Mouse (Mus musculus): ENCODE measurements around the gene Tns2.
A peak's percentile ranks its signal among the peaks of the same experiment; 100 is the strongest.
"Not testable (repeated sequence)": the region's sequence is repeated elsewhere in the genome, so short reads cannot be mapped to it uniquely, and the experiment has no call there.

Tns2 gene

GRCm38 (mm10) chr15:102142914-102143912 lies 43.0 kb downstream of the Tns2 start:
- DNase-seq (ENCODE audit: low spot score) = no peak

DNA sequence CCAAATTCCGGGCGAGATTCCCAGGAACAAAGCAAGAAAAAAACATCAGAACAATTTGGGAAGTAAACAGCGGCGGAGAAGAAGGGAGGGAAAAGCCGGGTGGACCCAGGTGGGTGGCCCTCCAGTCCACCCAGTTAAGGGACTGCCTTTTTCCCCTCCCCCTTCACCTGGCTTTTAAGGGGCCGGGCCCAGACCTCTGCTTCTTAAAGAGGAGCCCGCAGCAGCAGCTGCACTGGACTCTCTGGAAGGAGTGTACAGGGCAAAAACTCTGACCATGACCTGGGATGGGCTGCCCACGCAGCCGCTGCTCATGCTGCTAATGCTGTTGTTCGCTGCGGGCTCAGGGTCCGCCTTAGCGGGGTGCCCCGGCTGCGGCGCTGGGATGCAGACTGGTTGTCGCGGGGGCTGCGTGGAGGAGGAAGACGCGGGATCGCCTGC lies 44.1 kb downstream of the Tns2 start, which contains the start of gene Igfbp6:
Gene Igfbp6 (plus strand): TSS at position 89 of the 438 bp plus-strand sequence.
- DNase-seq (ENCODE audit: low spot score) = no peak

- DNase-seq (ENCODE audit: low spot score) = no peak
These were observed 44.5 kb downstream of the Tns2 start for GRCm38 (mm10) chr15:102144726-102145125.

DNA sequence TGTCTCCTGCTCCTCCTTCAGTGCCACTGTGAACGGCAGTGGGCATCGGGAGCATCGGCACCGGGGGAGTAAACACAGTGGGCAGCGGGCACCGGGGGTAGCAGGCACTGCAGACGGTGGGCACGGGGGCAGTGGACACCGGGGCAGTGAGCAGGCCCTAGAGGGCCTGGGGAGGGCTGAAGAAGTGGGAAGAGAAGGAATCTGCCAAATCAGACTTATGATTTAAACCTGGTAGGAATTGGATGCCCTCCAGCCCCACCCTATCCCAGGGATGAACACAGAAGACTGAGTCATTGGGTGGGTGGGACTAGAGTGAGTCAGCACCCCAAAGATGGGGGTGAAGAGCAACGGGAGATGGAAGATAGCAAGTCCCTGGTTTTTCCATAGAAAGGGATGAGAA lies 45.1 kb downstream of the Tns2 start:
- no peak for DNase-seq (ENCODE audit: low spot score)

DNA sequence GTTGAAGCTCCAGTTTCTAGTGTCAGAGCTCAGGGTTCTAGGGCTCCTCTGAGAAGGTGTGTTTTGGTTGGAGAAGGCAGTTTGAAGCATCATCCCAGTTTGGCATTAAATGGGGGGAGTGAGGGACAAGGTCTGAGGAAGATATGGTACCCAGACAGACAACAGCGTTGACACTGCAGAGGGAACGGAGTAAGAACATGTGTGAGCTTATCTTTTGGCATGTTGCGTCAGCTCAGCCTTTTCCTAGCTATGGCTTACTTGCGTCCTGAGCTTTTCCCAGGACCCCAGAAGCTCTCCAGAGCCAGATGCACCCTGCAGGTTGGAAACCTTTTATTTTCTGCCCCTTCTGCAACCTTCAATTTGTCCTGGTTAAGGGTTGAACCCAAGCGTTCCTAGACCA lies 45.9 kb downstream of the Tns2 start:
- DNase-seq (ENCODE audit: low spot score) = no peak

DNA sequence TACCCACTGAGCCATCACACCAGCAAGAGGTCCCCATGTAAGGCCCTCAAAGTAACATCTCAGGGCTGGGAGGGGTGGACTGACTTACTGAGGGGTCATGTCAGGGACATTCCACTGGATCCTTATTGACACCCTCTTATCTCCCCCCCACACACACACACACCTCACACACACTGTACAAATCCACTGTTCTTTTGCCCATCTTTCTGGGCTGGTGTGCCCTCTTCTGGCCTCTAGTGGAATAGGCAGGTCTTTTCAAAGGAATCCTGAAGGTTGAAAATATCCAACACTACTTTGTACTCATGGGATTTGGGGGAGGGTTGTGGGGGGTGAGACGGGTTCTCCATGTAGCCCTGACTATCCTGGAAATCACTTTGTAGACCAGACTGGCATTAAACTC lies 46.7 kb downstream of the Tns2 start:
- DNase-seq (ENCODE audit: low spot score) = peak; percentile 47

DNA sequence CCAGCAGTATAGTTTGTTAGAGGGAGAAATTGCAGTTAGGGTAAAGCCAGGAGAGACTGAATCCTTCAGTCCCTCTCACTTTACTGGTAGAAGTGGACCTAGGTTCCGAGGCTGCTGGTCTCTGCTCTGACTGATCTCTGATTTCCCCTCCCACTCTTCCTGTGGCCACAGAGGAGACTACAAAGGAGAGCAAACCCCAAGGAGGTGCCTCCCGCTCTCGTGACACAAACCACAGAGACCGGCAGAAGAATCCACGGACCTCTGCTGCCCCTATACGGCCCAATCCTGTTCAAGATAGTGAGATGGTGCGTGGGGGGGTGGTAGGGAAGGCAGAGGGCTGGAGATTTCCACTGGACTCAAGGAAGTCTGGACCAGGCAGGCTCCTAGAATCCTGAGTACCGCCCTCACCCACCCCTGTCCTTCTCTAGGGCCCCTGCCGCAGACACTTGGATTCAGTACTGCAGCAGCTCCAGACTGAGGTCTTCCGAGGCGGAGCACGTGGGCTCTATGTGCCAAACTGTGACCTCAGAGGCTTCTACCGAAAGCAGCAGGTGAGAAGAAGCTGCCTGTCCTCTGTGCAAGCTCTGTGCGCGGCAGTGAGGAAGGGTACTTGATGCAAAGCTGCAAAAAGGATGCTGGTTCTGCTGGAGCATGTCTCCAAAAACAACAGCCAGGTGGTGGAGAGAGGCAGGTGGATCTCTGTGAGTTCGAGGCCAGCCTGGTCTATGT lies 47.6 kb downstream of the Tns2 start:
- DNase-seq (ENCODE audit: low spot score) = no peak

DNA sequence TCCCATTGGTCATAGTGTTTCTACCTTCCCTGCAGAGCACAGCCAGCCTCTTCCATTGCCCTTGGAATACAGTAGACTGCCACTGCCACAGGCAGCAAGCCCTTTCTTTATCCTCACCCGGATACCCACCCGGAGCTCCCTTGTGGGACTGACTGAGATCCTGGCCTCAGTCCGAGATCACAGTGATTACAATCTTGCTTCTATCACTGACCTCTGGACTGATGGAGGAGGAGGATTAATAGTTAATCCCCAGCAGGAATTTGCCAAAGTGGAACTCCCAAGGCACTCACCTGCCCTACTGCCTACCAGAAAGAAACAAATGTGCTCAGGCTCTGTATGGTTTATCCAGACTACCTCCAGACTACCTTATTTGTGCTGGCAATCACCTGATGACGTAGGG lies 49.3 kb downstream of the Tns2 start:
- DNase-seq (ENCODE audit: low spot score) = no peak

GRCm38 (mm10) chr15:102150301-102151135 lies 50.3 kb downstream of the Tns2 start, which contains the start of gene Soat2:
TSS of gene Soat2 (plus strand) at chr15:102150526.
- peak; percentile 34 for DNase-seq (ENCODE audit: low spot score)

- DNase-seq (ENCODE audit: low spot score) = no peak
These were observed 52.4 kb downstream of the Tns2 start for GRCm38 (mm10) chr15:102152646-102153045.

DNA sequence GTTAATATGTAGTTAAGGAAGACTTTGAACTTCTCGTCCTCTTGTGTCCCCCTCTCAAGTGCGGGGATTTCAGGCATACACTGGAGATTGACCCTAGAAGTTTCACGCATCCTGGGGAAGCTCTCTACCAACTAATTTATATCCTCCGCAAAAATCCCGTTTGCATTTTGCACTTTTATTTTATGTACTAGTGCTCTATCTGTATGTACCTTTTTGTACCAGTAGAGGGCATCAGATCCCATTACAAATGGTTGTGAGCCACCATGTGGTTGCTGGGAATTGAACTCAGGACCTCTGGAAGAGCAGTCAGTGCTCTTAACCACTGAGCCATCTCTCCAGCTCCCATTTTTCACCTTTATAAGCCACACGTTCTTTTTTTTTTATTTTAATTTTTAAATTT lies 54.8 kb downstream of the Tns2 start:
- not testable (repeated sequence) for DNase-seq (ENCODE audit: low spot score)

GRCm38 (mm10) chr15:102156836-102157235 lies 56.6 kb downstream of the Tns2 start:
- no peak for DNase-seq (ENCODE audit: low spot score)

- DNase-seq (ENCODE audit: low spot score) = no peak
These were observed 60.3 kb downstream of the Tns2 start for GRCm38 (mm10) chr15:102160415-102161060.

DNA sequence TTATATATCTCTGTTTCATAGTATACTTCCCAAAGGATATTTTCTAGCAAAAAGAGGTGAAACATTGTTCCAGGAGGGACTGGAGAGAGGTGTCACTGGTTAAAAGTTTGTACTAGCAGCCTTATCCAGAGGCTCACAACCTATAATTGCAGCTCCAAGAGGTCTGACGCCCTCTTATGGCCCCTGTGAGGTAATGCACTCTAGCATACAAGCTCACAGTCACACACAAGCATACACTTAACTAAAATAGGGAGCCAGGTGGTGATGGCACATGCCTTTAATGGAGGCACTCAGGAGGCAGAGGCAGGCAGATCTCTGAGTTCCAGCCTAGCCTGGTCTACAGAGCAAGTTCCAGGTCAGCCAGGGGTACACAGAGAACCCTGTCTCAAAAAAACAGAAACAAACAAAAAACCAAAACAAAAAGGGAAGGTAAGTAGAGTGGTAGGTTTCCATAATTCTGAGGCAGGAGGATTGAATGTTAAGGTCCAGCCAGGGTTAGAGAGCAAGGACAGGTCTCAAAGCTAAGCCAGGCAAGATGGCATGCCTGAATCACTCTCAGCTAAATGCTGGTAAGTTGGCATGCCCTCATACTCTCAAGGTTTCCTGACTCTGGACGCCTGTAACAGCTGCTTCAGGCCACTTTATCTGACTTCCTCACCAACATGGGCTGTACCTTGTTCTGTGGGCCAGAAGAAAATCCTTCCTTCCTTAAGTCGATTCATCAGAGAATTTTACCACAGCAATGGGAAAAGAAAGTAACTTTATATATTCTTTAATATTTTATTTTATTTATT lies 63.9 kb downstream of the Tns2 start:
- no peak for DNase-seq (ENCODE audit: low spot score)

DNA sequence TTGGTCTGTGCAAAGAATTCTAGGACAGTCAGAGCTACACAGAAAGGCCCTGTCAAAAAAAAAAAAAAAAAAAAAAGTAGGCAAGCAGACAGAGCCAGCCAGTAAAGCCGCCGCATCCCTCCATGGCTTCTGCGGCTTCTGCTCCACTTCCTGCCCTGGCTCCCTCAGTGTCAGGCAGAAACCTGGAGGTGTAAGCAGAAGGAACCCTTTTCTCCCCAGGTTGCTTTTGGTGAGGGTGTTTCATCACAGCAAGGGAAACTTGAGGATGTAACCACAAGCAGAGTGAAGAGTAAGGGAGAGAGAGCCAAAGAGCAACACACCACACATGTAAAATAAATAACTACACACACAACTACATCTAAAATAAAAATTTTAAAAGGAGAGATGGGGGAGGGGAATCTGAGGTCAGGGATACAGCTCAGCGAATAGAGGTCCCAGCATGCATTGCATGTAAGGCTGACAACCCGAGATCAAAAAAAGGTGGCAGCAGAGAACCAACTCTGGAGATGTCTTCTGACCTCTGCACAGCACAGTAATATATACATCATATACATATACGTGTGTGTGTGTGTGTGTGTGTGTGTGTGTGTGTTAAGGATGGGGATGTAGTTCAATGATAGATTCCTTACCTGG lies 65.4 kb downstream of the Tns2 start:
- DNase-seq (ENCODE audit: low spot score) = no peak
